Mouse (Mus musculus): Measurements from ENCODE around the gene Tox3. TPM values are rescaled to one million over a fixed set of nuclear protein-coding genes. Genes with fewer than 3 reads are reported as not detected.

The Tox3 gene
- 4.3 and 5.2 TPM in 2 replicates for polyA plus RNA-seq (2015; fragmentation: Nextera tagmentation; extraction: Ambion mirVana)

- peak; percentile 80 for ATAC-seq (ENCODE audit: insufficient read depth, low FRiP score)
- Histone ChIP-seq H3K4me3 (replicated peaks; ENCODE audit: low read length) (peak within 1 kb of the TSS; percentile 74), H3K4me1 (ENCODE audit: control insufficient read depth, insufficient read depth, low read length) (peaks cover 10% of the 10 kb centered on the region), H3K27ac (ENCODE audit: low read length) (peak within 1 kb of the TSS; percentile 87), H3K36me3 (ENCODE audit: control insufficient read depth, insufficient read depth, low read length) (no peaks in the 10 kb centered on the region), H3K9ac (ENCODE audit: low read length) (peak within 1 kb of the TSS; percentile 91), H3K9me3 (replicated peaks; ENCODE audit: control insufficient read depth, low read length) (no peaks in the 10 kb centered on the region), H3K27me3 (ENCODE audit: control insufficient read depth, insufficient read depth, low read length) (no peaks in the 10 kb centered on the region), H3K4me2 (ENCODE audit: low read depth, low read length) (peak within 1 kb of the TSS; percentile 89)
- 2% methylated on average over 52 of the region's 89 CpGs for whole genome bisulfite sequencing
Measured at GRCm38 (mm10) chr8:90348178-90348925, at the start of gene Tox3. TSS of gene Tox3 (minus strand) at chr8:90348343.

GRCm38 (mm10) chr8:90392643-90393042, 44.5 kb upstream of the Tox3 start:
- H3K9ac ChIP-seq (ENCODE audit: low read length) = no peak overlapping the region
- no peaks in the 10 kb centered on the region for H3K4me1 ChIP-seq (ENCODE audit: control insufficient read depth, insufficient read depth, low read length)
- H3K4me2 ChIP-seq (ENCODE audit: low read depth, low read length) = no peak overlapping the region
- no peaks in the 10 kb centered on the region for H3K9me3 ChIP-seq (replicated peaks; ENCODE audit: control insufficient read depth, low read length)
- WGBS = 77% methylated on average over 2 of the region's 2 CpGs
- H3K27ac ChIP-seq (ENCODE audit: low read length) = no peak overlapping the region
- H3K36me3 ChIP-seq (ENCODE audit: control insufficient read depth, insufficient read depth, low read length) = no peaks in the 10 kb centered on the region
- H3K4me3 ChIP-seq (replicated peaks; ENCODE audit: low read length) = no peak overlapping the region
- no peaks in the 10 kb centered on the region for H3K27me3 ChIP-seq (ENCODE audit: control insufficient read depth, insufficient read depth, low read length)
- ATAC-seq (ENCODE audit: insufficient read depth, low FRiP score) = no peak

DNA sequence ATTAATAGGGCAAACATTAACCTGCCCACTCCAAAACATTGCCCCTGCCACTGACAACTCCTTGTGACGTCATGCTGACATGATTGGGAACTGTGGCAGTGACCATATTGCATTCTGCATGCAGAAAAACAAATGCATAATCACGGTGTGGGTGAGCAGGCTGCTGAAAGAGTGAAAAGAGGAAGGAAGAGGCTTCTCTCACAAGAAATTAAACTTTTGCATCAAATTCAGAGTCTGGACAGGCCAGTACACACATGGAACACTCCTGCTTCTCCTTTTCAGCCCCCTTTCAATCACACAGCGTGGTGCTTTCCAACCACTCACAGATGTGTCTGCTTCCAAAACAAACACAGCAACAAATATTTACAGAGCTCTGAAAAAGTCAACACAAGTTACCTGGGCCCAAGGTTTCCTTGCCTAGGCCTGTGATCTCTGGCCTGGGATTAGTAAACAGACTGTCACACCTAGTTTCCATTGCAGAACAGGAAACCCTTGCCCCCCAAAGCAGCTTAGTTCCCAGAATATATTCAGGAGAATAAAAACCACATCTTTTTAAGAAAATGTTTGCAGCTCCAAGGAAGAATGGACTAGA, 43.4 kb upstream of the Tox3 start:
- no peak overlapping the region for H3K4me3 ChIP-seq (replicated peaks; ENCODE audit: low read length)
- no peaks in the 10 kb centered on the region for H3K4me1 ChIP-seq (ENCODE audit: control insufficient read depth, insufficient read depth, low read length)
- no peak overlapping the region for H3K9ac ChIP-seq (ENCODE audit: low read length)
- no peaks in the 10 kb centered on the region for H3K27me3 ChIP-seq (ENCODE audit: control insufficient read depth, insufficient read depth, low read length)
- H3K9me3 ChIP-seq (replicated peaks; ENCODE audit: control insufficient read depth, low read length) = no peaks in the 10 kb centered on the region
- no peak; the same call in none of the 2 replicates for ATAC-seq (ENCODE audit: insufficient read depth, low FRiP score)
- no peak overlapping the region for H3K27ac ChIP-seq (ENCODE audit: low read length)
- no peaks in the 10 kb centered on the region for H3K36me3 ChIP-seq (ENCODE audit: control insufficient read depth, insufficient read depth, low read length)
- H3K4me2 ChIP-seq (ENCODE audit: low read depth, low read length) = no peak overlapping the region
- 55% methylated on average over 3 of the region's 3 CpGs for WGBS

DNA sequence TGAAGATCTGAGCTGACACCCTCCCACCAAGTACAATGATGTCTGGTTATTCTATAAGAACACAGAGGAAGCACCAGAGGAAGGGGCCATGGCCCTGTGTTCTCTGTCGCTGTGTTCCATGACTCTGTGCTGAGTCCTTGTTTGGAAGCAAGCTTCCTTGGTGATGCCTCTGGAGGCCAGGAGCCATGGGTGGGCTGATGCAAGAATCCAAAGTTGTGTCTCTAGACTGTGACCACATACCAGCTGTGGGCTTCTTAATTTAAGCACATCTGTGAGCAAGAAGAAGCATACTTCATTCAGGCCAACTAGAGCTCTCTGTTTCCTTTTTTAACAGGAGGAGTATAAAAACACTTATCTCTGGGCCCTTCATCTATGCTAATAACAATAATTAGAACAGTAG, 42.7 kb upstream of the Tox3 start:
- Histone ChIP-seq H3K27me3 (ENCODE audit: control insufficient read depth, insufficient read depth, low read length) (no peaks in the 10 kb centered on the region), H3K9ac (ENCODE audit: low read length) (no peak overlapping the region), H3K36me3 (ENCODE audit: control insufficient read depth, insufficient read depth, low read length) (no peaks in the 10 kb centered on the region), H3K27ac (ENCODE audit: low read length) (no peak overlapping the region), H3K4me2 (ENCODE audit: low read depth, low read length) (no peak overlapping the region), H3K9me3 (replicated peaks; ENCODE audit: control insufficient read depth, low read length) (no peaks in the 10 kb centered on the region), H3K4me3 (replicated peaks; ENCODE audit: low read length) (no peak overlapping the region), H3K4me1 (ENCODE audit: control insufficient read depth, insufficient read depth, low read length) (no peaks in the 10 kb centered on the region)
- ATAC-seq (ENCODE audit: insufficient read depth, low FRiP score) = no peak
- 91% methylated on average over 1 of the region's 1 CpGs for WGBS

DNA sequence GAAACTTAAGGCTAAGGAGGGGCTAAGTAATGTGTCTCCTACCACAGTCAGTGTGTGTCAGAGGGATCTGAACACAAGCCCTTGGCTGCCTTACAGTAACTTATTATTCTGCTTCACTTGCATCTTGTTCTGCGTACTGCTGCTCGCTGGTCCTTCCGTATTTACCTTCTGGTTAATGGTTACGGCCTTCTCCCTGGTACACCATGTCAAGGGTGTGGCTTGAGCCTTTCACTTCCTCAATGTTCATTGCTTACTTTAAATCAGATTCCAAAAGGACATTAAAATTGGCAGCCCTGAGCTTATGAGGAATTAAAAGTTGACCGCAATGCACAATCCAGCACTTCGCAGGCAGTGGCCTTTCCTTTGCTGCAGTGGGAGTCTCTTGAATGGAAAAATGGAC, 30.9 kb upstream of the Tox3 start:
- 69% methylated on average over 6 of the region's 6 CpGs for WGBS
- ATAC-seq (ENCODE audit: insufficient read depth, low FRiP score) = peak; percentile 89
- Histone ChIP-seq H3K9me3 (replicated peaks; ENCODE audit: control insufficient read depth, low read length) (no peaks in the 10 kb centered on the region), H3K27ac (ENCODE audit: low read length) (peak overlapping the region; percentile 49; the same call in 1 of the 2 replicates), H3K4me2 (ENCODE audit: low read depth, low read length) (no peak overlapping the region), H3K36me3 (ENCODE audit: control insufficient read depth, insufficient read depth, low read length) (no peaks in the 10 kb centered on the region), H3K9ac (ENCODE audit: low read length) (no peak overlapping the region), H3K27me3 (ENCODE audit: control insufficient read depth, insufficient read depth, low read length) (no peaks in the 10 kb centered on the region), H3K4me3 (replicated peaks; ENCODE audit: low read length) (no peak overlapping the region), H3K4me1 (ENCODE audit: control insufficient read depth, insufficient read depth, low read length) (no peaks in the 10 kb centered on the region)

- Histone ChIP-seq H3K4me3 (replicated peaks; ENCODE audit: low read length) (no peak overlapping the region), H3K4me1 (ENCODE audit: control insufficient read depth, insufficient read depth, low read length) (no peaks in the 10 kb centered on the region), H3K4me2 (ENCODE audit: low read depth, low read length) (no peak overlapping the region), H3K27me3 (ENCODE audit: control insufficient read depth, insufficient read depth, low read length) (no peaks in the 10 kb centered on the region), H3K27ac (ENCODE audit: low read length) (no peak overlapping the region), H3K9me3 (replicated peaks; ENCODE audit: control insufficient read depth, low read length) (no peaks in the 10 kb centered on the region), H3K36me3 (ENCODE audit: control insufficient read depth, insufficient read depth, low read length) (no peaks in the 10 kb centered on the region), H3K9ac (ENCODE audit: low read length) (no peak overlapping the region)
- ATAC-seq (ENCODE audit: insufficient read depth, low FRiP score) = no peak
- WGBS = 86% methylated on average over 3 of the region's 3 CpGs
Measured at GRCm38 (mm10) chr8:90378036-90378435, 29.9 kb upstream of the Tox3 start.

- peak; percentile 59; the same call in 1 of the 2 replicates for ATAC-seq (ENCODE audit: insufficient read depth, low FRiP score)
- no peak overlapping the region for H3K9ac ChIP-seq (ENCODE audit: low read length)
- WGBS = 72% methylated on average over 10 of the region's 10 CpGs
Measured at GRCm38 (mm10) chr8:90371611-90372222, 23.6 kb upstream of the Tox3 start.

GRCm38 (mm10) chr8:90369876-90370275, 21.7 kb upstream of the Tox3 start:
- Histone ChIP-seq H3K9me3 (replicated peaks; ENCODE audit: control insufficient read depth, low read length) (no peaks in the 10 kb centered on the region), H3K4me3 (replicated peaks; ENCODE audit: low read length) (no peak overlapping the region), H3K27ac (ENCODE audit: low read length) (0 out of 2 replicates have a peak overlapping the region, but pooled peaks have one; percentile 6), H3K4me1 (ENCODE audit: control insufficient read depth, insufficient read depth, low read length) (0 out of 2 replicates have a peak, but pooled peaks cover 3% of the 10 kb centered on the region), H3K36me3 (ENCODE audit: control insufficient read depth, insufficient read depth, low read length) (no peaks in the 10 kb centered on the region), H3K27me3 (ENCODE audit: control insufficient read depth, insufficient read depth, low read length) (no peaks in the 10 kb centered on the region), H3K4me2 (ENCODE audit: low read depth, low read length) (no peak overlapping the region), H3K9ac (ENCODE audit: low read length) (no peak overlapping the region)
- WGBS = 15% methylated on average over 3 of the region's 3 CpGs
- ATAC-seq (ENCODE audit: insufficient read depth, low FRiP score) = peak; percentile 60

More at GRCm38 (mm10) chr8:90371611-90372222, 23.6 kb upstream of the Tox3 start:
- Histone ChIP-seq H3K4me3 (replicated peaks; ENCODE audit: low read length) (no peak overlapping the region), H3K27me3 (ENCODE audit: control insufficient read depth, insufficient read depth, low read length) (no peaks in the 10 kb centered on the region), H3K36me3 (ENCODE audit: control insufficient read depth, insufficient read depth, low read length) (no peaks in the 10 kb centered on the region), H3K9me3 (replicated peaks; ENCODE audit: control insufficient read depth, low read length) (no peaks in the 10 kb centered on the region), H3K4me2 (ENCODE audit: low read depth, low read length) (no peak overlapping the region), H3K27ac (ENCODE audit: low read length) (no peak overlapping the region), H3K4me1 (ENCODE audit: control insufficient read depth, insufficient read depth, low read length) (0 out of 2 replicates have a peak, but pooled peaks cover 3% of the 10 kb centered on the region)

DNA sequence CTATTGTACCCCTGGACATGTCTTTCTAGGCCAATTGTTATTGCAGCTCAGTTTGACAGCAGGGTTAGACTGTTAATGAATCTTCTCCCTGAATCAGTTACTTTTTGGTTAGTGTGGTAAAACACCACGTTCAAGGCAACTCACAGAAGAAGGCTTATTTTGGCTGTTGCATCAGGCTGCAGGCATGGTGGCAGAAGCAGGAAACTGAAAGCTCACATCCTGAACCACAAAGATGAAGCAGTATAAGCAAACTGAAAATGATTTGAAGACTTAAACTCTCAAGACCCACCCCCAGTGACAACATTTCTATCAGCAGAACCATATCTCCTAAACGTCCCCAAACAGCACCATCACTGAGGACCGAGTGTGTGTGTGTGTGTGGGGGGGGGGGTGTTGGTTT, 8.6 kb upstream of the Tox3 start:
- Histone ChIP-seq H3K4me1 (ENCODE audit: control insufficient read depth, insufficient read depth, low read length) (no peaks in the 10 kb centered on the region), H3K9ac (ENCODE audit: low read length) (no peak overlapping the region), H3K4me2 (ENCODE audit: low read depth, low read length) (no peak overlapping the region), H3K9me3 (replicated peaks; ENCODE audit: control insufficient read depth, low read length) (no peaks in the 10 kb centered on the region), H3K27ac (ENCODE audit: low read length) (no peak overlapping the region), H3K36me3 (ENCODE audit: control insufficient read depth, insufficient read depth, low read length) (no peaks in the 10 kb centered on the region), H3K27me3 (ENCODE audit: control insufficient read depth, insufficient read depth, low read length) (no peaks in the 10 kb centered on the region), H3K4me3 (replicated peaks; ENCODE audit: low read length) (no peak overlapping the region)
- 68% methylated on average over 3 of the region's 3 CpGs for WGBS
- no peak for ATAC-seq (ENCODE audit: insufficient read depth, low FRiP score)
